Mouse (Mus musculus): ENCODE measurements around the gene Tns1. TPM values are rescaled to one million over a fixed set of nuclear protein-coding genes. Genes with fewer than 3 reads are reported as not detected.

Gene Tns1
- total RNA-seq, 2 experiments from 2014 or later: 2.9 to 4.9 TPM

- ATAC-seq (ENCODE audit: poor library complexity, severe bottlenecking): no peak
These were observed 32.0 kb downstream of the Tns1 start for GRCm38 (mm10) chr1:74092242-74092641.

GRCm38 (mm10) chr1:74091611-74092224 is 32.5 kb downstream of the Tns1 start:
- no peak for ATAC-seq (ENCODE audit: poor library complexity, severe bottlenecking)

- ATAC-seq (ENCODE audit: poor library complexity, severe bottlenecking): no peak
These were observed 33.1 kb downstream of the Tns1 start for GRCm38 (mm10) chr1:74091138-74091537.

- ATAC-seq (ENCODE audit: poor library complexity, severe bottlenecking): no peak
These were observed 33.9 kb downstream of the Tns1 start for GRCm38 (mm10) chr1:74090329-74090728.

- ATAC-seq (ENCODE audit: poor library complexity, severe bottlenecking): no peak
These were observed 35.7 kb downstream of the Tns1 start for GRCm38 (mm10) chr1:74088569-74088968.

- ATAC-seq (ENCODE audit: poor library complexity, severe bottlenecking): no peak
These were observed 38.7 kb downstream of the Tns1 start for GRCm38 (mm10) chr1:74085566-74085965.

GRCm38 (mm10) chr1:74084752-74085151 is 39.5 kb downstream of the Tns1 start:
- no peak for ATAC-seq (ENCODE audit: poor library complexity, severe bottlenecking)

- ATAC-seq (ENCODE audit: poor library complexity, severe bottlenecking): no peak
These were observed 40.1 kb downstream of the Tns1 start for GRCm38 (mm10) chr1:74084065-74084705.

GRCm38 (mm10) chr1:74082841-74083463 is 41.3 kb downstream of the Tns1 start:
- ATAC-seq (ENCODE audit: poor library complexity, severe bottlenecking): peak; percentile 84

GRCm38 (mm10) chr1:74081573-74081989 is 42.7 kb downstream of the Tns1 start:
- ATAC-seq (ENCODE audit: poor library complexity, severe bottlenecking): no peak

GRCm38 (mm10) chr1:74077353-74077752 is 46.9 kb downstream of the Tns1 start:
- peak; percentile 77 for ATAC-seq (ENCODE audit: poor library complexity, severe bottlenecking)

GRCm38 (mm10) chr1:74076230-74076629 is 48.0 kb downstream of the Tns1 start:
- no peak for ATAC-seq (ENCODE audit: poor library complexity, severe bottlenecking)

GRCm38 (mm10) chr1:74074693-74075485 is 49.4 kb downstream of the Tns1 start:
- ATAC-seq (ENCODE audit: poor library complexity, severe bottlenecking): no peak

- ATAC-seq (ENCODE audit: poor library complexity, severe bottlenecking): no peak
These were observed 50.5 kb downstream of the Tns1 start for GRCm38 (mm10) chr1:74073791-74074190.

GRCm38 (mm10) chr1:74070745-74071144 is 53.5 kb downstream of the Tns1 start:
- ATAC-seq (ENCODE audit: poor library complexity, severe bottlenecking): no peak

- no peak for ATAC-seq (ENCODE audit: poor library complexity, severe bottlenecking)
These were observed 54.2 kb downstream of the Tns1 start for GRCm38 (mm10) chr1:74070001-74070551.

- ATAC-seq (ENCODE audit: poor library complexity, severe bottlenecking): no peak
These were observed 55.0 kb downstream of the Tns1 start for GRCm38 (mm10) chr1:74069085-74069835.

- no peak for ATAC-seq (ENCODE audit: poor library complexity, severe bottlenecking)
These were observed 55.7 kb downstream of the Tns1 start for GRCm38 (mm10) chr1:74068366-74069084.

GRCm38 (mm10) chr1:74067866-74068265 is 56.4 kb downstream of the Tns1 start:
- no peak for ATAC-seq (ENCODE audit: poor library complexity, severe bottlenecking)

- ATAC-seq (ENCODE audit: poor library complexity, severe bottlenecking): peak; percentile 73
These were observed 57.7 kb downstream of the Tns1 start for GRCm38 (mm10) chr1:74066576-74066975.

Measured in megakaryocyte, adult 5-6 weeks (primary cell).